Mouse (Mus musculus): ENCODE results near the gene Gm49322. TPM values are rescaled to one million over a fixed set of nuclear protein-coding genes. Genes with fewer than 3 reads are reported as not detected.

Gm49322 gene
- total and polyA plus RNA-seq, 3 experiments: 0.34 to 0.62 (median 0.39) TPM

DNA sequence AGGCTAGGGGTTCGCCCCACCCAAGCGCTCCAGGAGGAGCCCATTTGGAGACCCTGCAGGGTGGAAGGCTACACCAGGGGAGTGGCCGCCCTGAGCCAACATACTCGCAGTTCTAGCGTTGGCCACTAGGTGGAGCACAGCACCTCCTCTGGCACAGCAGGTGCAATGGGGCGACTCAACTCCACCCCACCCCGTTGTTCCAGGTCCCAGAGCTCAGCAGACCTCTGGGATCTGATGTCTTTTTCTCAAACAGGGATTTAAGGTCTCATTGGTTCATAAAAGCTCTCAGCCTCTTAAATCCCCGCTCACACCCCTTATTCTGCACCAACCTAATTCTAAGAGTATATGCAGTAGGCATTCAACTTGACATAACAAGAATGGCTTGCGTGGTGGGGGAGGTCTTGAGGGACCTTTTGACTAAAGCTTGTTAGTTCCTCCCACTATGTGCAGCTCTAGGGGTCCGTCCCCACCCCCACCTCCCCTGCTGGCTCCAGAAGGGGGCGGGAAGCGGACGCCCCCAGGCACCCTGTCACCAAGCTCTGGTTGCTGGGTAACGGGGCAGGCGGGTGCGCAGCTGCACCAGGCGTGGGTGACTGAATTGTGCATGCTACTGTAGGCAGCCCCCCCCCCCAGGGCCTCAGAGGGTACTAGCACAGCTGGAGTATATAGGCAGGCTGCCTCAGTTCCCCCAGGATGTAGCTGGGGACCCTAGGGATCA lies 39.3 kb upstream of the Gm49322 start:
- WGBS: 34% methylated on average over 17 of the region's 17 CpGs
- no peaks in the 10 kb centered on the region for H3K79me2 ChIP-seq (replicated peaks; ENCODE audit: control insufficient read depth, insufficient read depth, low read length)
- H3K4me3 ChIP-seq: no peak overlapping the region
- peak; percentile 80 to 92 for DNase-seq
- no peak overlapping the region for H3K9ac ChIP-seq (ENCODE audit: low read depth, low read length)
- no peak overlapping the region for H3K27ac ChIP-seq
- H3K4me1 ChIP-seq (ENCODE audit: control insufficient read depth, insufficient read depth, low read length): no peaks in the 10 kb centered on the region
- no peak; the same call in 1 of the 2 replicates for TF ChIP-seq CTCF (IDR thresholded peaks at IDR 0.05)
- TF ChIP-seq POLR2A (IDR thresholded peaks at IDR 0.05; ENCODE audit: insufficient read depth, low read depth, low read length): no peak
- TF ChIP-seq EP300 (IDR thresholded peaks at IDR 0.05; ENCODE audit: insufficient read depth, low read depth, low read length): peak; percentile 73; the same call in 1 of the 2 replicates
- intact Hi-C loops (cut with DNase I): loop anchor here (1.0 kb wide), 1 partner anchor 122 kb away; no protein-coding TSS in a partner anchor
- H3K27me3 ChIP-seq (ENCODE audit: control insufficient read depth, insufficient read depth, low read length): no peaks in the 10 kb centered on the region
- no peaks in the 10 kb centered on the region for H3K36me3 ChIP-seq (ENCODE audit: control insufficient read depth, insufficient read depth, low read length)

DNA sequence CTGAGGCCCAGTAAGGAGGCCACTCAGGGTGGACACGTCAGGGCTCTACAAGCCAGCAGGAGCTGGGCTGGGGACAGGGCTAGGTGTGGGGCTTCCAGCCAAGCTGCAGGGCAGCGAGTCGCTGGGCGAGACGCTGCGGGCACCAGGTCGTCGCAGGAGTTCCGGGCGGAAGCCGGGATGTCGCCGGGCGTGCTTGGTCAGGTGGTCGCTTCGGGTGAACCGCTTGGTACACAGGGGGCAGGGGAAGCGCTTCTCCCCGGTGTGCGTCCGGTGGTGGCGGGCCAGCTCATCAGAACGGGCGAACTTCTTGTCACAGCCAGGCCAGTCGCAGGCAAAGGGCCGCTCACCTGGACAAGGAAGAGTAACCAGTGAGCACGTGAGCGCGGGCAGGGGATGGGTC lies 36.9 kb upstream of the Gm49322 start:
- intact Hi-C loops (cut with DNase I): no loop called here
- Histone ChIP-seq H3K27me3 (ENCODE audit: control insufficient read depth, insufficient read depth, low read length) (no peaks in the 10 kb centered on the region), H3K4me1 (ENCODE audit: control insufficient read depth, insufficient read depth, low read length) (0 out of 2 replicates have a peak, but pooled peaks cover 2% of the 10 kb centered on the region), H3K4me3 (no peak overlapping the region), H3K79me2 (replicated peaks; ENCODE audit: control insufficient read depth, insufficient read depth, low read length) (no peaks in the 10 kb centered on the region), H3K27ac (no peak overlapping the region), H3K36me3 (ENCODE audit: control insufficient read depth, insufficient read depth, low read length) (no peaks in the 10 kb centered on the region), H3K9ac (ENCODE audit: low read depth, low read length) (no peak overlapping the region)
- no peak for DNase-seq
- no peak for TF ChIP-seq CTCF (IDR thresholded peaks at IDR 0.05)
- no peak for TF ChIP-seq EP300 (IDR thresholded peaks at IDR 0.05; ENCODE audit: insufficient read depth, low read depth, low read length)
- no peak for TF ChIP-seq POLR2A (IDR thresholded peaks at IDR 0.05; ENCODE audit: insufficient read depth, low read depth, low read length)
- WGBS: 97% methylated on average over 29 of the region's 29 CpGs

DNA sequence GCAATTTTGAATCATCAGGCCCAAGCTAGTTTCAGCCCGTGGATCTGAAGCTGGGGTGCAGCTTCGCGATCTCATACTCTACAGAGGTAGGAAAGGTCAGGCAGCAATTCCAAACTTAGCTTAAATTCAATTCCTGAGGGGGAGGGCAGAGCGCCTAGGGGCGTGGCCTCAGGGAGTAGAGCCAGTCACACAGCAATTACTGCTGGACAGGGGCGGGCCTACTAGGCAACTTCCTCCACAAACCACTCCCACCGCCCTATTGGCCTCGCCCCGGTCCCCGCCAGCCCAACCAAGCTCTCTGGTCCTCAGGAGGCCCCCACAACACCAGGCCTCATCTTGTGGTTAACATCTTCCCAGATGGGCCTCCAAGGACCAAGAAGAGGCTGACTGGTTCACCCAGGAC lies 36.2 kb upstream of the Gm49322 start:
- DNase-seq: peak; percentile 67 to 78
- Histone ChIP-seq H3K9ac (ENCODE audit: low read depth, low read length) (no peak overlapping the region), H3K79me2 (replicated peaks; ENCODE audit: control insufficient read depth, insufficient read depth, low read length) (no peaks in the 10 kb centered on the region), H3K4me3 (no peak overlapping the region), H3K4me1 (ENCODE audit: control insufficient read depth, insufficient read depth, low read length) (0 out of 2 replicates have a peak, but pooled peaks cover 2% of the 10 kb centered on the region), H3K27ac (no peak overlapping the region), H3K36me3 (ENCODE audit: control insufficient read depth, insufficient read depth, low read length) (no peaks in the 10 kb centered on the region), H3K27me3 (ENCODE audit: control insufficient read depth, insufficient read depth, low read length) (no peaks in the 10 kb centered on the region)
- TF ChIP-seq CTCF (IDR thresholded peaks at IDR 0.05) (no peak), POLR2A (IDR thresholded peaks at IDR 0.05; ENCODE audit: insufficient read depth, low read depth, low read length) (no peak), EP300 (IDR thresholded peaks at IDR 0.05; ENCODE audit: insufficient read depth, low read depth, low read length) (no peak)
- 28% methylated on average over 10 of the region's 10 CpGs for WGBS
- intact Hi-C loops (cut with DNase I): no loop called here

DNA sequence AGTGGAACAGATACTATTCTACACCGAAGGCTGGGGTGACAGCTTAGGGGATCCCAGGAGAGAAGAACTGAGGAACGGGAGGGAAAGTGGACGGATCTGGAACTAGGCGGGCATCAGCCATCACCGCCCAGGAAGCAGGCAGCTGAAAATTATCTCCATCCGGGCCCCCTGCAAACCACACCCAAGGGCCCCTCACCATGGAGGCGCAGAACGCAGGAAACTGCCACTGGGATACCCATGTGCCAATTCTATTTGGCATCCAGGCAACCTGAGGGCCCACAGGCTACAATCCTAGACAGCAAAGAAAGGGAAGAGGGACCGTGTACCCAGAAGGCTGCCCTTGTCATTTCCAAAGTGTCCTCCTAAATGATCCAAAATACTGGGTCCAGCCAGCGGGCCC lies 35.4 kb upstream of the Gm49322 start:
- intact Hi-C loops (cut with DNase I): no loop called here
- 83% methylated on average over 10 of the region's 10 CpGs for WGBS
- TF ChIP-seq POLR2A (IDR thresholded peaks at IDR 0.05; ENCODE audit: insufficient read depth, low read depth, low read length) (no peak), CTCF (IDR thresholded peaks at IDR 0.05) (no peak), EP300 (IDR thresholded peaks at IDR 0.05; ENCODE audit: insufficient read depth, low read depth, low read length) (no peak)
- H3K36me3 ChIP-seq (ENCODE audit: control insufficient read depth, insufficient read depth, low read length): no peaks in the 10 kb centered on the region
- no peaks in the 10 kb centered on the region for H3K27me3 ChIP-seq (ENCODE audit: control insufficient read depth, insufficient read depth, low read length)
- H3K9ac ChIP-seq (ENCODE audit: low read depth, low read length): no peak overlapping the region
- DNase-seq: no peak
- H3K4me3 ChIP-seq: no peak overlapping the region
- no peaks in the 10 kb centered on the region for H3K79me2 ChIP-seq (replicated peaks; ENCODE audit: control insufficient read depth, insufficient read depth, low read length)
- H3K27ac ChIP-seq: no peak overlapping the region
- H3K4me1 ChIP-seq (ENCODE audit: control insufficient read depth, insufficient read depth, low read length): 0 out of 2 replicates have a peak, but pooled peaks cover 2% of the 10 kb centered on the region

DNA sequence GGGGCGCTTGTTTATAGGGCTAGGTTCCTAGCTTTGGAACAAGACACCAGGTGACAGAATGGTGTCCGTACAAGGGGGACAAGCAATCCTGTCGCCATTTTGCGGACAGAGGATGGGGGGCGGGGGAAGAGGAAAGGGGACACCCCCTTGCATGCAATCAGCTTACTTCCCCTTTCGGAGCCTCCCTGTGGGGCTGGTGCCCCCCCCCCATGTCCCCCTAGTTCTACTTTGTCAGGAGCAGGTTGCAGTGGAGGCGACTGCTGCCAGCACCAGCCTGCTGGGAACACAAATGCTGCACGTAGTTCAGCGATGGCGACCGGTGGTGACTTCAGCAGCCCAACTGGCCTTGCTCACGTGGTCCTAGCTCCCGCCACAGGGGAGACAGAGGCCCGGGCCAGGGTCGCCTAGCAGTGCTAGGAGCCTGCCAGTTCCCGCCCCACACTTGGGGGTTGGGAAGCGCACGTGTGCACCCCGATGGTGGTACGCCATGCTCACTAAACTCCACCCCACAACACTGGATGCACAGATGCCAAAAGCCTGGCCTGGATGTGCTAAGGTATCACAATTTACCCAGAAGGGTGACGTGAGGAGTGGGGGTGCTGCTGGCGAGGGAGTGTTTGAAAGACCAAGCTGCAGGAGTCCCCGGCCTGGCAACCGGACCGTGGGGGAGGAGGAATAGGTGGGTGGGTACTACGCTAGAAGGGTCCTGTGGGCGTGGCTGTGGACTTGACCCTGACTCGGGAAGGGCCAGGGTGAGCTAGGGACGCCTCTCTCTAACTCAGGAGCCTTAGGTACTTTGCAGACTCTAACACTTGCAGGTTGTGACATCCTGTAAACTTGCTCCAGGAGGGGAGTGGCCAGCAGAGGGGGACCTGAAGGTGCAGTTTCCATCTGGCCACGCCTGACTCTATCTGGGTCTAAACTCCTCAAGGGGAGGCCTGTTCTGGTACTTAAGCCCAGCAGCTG lies 34.7 kb upstream of the Gm49322 start:
- intact Hi-C loops (cut with DNase I): no loop called here
- Histone ChIP-seq H3K79me2 (replicated peaks; ENCODE audit: control insufficient read depth, insufficient read depth, low read length) (no peaks in the 10 kb centered on the region; the same call in 1 of the 2 replicates), H3K27ac (no peak overlapping the region), H3K27me3 (ENCODE audit: control insufficient read depth, insufficient read depth, low read length) (no peaks in the 10 kb centered on the region), H3K4me3 (no peak overlapping the region), H3K9ac (ENCODE audit: low read depth, low read length) (no peak overlapping the region; the same call in 1 of the 2 replicates), H3K36me3 (ENCODE audit: control insufficient read depth, insufficient read depth, low read length) (no peaks in the 10 kb centered on the region), H3K4me1 (ENCODE audit: control insufficient read depth, insufficient read depth, low read length) (0 out of 2 replicates have a peak, but pooled peaks cover 3% of the 10 kb centered on the region)
- no peak for DNase-seq
- TF ChIP-seq EP300 (IDR thresholded peaks at IDR 0.05; ENCODE audit: insufficient read depth, low read depth, low read length): no peak
- no peak for TF ChIP-seq POLR2A (IDR thresholded peaks at IDR 0.05; ENCODE audit: insufficient read depth, low read depth, low read length)
- no peak for TF ChIP-seq CTCF (IDR thresholded peaks at IDR 0.05)
- WGBS: 44% methylated on average over 30 of the region's 30 CpGs
